Mouse (Mus musculus): ENCODE data around the gene Gm49318.

DNA sequence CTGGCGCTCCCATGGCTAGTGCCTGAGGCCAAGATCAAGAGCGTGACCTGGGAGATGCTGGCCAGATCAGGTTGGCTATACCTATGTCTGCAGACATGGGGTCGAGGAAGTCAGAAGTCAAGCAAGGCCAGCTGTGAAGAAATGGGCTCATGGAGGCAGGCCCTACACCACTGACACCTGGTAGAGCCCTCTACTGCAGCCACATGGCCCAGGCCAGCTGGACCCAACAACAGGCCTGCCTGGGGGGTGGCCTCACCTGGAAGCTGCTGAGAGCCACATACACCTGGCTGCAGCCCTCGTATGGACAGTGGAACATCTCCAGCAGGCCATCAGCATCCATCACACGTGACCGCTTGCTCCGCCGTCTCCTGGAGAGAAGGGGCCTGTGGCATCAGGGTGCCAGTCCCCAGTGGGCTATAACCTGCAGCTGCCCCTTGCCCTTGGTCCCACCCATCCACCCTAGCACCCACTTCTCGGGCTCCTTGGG, 14.0 kb downstream of the Gm49318 start:
- no peak for TF ChIP-seq CTCF (IDR thresholded peaks at IDR 0.05; ENCODE audit: low read depth, low read length)
- TF ChIP-seq GATA1 (IDR thresholded peaks at IDR 0.05; ENCODE audit: borderline replicate concordance, low read length): no peak
- no peak for TF ChIP-seq TAL1 (conservative IDR thresholded peaks at IDR 0.05; ENCODE audit: low read depth, low read length)

Measured in G1E (cell line).